Mouse (Mus musculus) gonadal fat pad, adult 2 months (tissue): Measurements from ENCODE around the gene Slc1a1. TPM values are rescaled to one million over a fixed set of nuclear protein-coding genes. Genes with fewer than 3 reads are reported as not detected.

Experiments
- DNase-seq: peaks from one replicate; pipeline ENCODE4 v3.0.0-alpha.2; 2012; ENCODE audit warnings: low read depth
- polyA plus RNA-seq: library from polyadenylated mRNA; depleted of rRNA; stranded (reverse); fragments of >200 nt; gene quantifications from 2 replicates; pipeline ENCODE4 v1.2.3, GENCODE M21; 2012; rRNA removed

The Slc1a1 gene
- 123 and 133 TPM in 2 replicates for polyA plus RNA-seq

DNA sequence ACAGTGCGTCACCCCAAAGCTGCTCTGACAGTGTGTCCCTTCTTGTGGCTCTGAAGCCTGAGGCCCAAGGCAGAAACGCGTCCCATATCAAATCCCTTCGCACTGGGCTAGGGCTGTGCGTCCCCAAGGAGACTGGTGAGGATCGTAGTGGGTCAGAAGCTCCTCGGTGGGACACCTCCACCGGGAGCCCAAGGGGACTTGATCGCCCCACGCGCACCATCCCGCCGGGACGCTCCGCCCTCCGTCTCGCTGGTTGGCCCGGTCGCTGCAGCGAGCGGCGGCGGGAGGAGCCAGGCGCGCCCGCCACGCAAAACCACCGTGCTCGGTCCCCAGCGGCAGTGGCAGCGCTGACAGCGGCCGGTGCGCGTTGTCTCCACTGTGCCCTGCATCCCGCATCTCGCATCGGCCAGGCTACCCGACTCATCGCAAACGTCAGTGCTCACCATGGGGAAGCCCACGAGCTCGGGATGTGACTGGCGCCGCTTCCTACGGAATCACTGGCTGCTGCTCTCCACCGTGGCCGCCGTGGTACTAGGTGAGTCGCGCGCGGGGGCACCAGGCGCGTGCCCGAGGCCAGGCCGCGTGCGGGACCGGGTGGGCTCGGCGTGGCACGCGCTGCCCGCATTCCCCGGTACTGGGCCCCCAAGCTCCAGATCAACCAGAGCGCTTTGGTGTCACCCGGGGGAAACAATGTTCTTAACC, at the start of gene Slc1a1:
TSS of gene Slc1a1 (plus strand) at position 252 of the 702 bp plus-strand sequence.
- DNase-seq, result no peak

DNA sequence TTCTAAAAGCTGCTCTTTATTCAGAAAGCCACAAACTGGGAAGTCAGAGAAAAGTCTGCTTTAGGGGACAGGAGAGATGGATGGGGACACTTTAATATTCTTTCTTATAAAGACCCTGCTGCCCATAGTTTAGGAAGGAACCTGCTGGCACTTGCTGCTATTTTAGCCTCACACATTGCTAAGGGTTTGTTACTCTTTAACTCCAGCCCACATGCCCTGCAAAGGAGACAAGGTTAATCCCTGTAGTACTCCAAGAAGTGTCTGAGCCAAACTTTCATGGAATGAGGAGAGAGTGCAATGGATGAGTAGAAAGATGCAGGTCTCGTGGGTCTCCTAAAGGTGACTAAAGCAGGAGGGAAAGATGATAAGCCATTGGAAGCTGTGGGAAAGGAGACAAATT, 44.7 kb upstream of the Slc1a1 start:
- DNase-seq, result no peak

DNA sequence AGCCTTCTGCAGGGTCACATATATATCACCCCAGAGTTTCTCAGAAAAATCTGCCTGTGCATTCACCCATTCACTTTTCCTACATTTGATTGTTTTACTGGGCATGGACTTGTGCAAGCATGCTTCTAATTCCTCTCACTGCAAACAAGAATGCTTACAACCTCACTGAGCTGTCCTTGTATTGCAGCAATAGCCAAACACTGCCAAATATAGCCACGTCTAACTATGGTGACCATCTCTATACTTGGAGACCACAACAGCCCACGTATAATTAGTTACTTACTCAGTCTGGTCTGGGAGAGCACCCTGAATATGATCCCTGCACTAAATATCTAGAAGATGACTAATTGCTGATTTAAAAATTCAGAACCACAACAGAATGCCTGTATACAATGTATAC, 41.5 kb upstream of the Slc1a1 start:
- no peak for DNase-seq

DNA sequence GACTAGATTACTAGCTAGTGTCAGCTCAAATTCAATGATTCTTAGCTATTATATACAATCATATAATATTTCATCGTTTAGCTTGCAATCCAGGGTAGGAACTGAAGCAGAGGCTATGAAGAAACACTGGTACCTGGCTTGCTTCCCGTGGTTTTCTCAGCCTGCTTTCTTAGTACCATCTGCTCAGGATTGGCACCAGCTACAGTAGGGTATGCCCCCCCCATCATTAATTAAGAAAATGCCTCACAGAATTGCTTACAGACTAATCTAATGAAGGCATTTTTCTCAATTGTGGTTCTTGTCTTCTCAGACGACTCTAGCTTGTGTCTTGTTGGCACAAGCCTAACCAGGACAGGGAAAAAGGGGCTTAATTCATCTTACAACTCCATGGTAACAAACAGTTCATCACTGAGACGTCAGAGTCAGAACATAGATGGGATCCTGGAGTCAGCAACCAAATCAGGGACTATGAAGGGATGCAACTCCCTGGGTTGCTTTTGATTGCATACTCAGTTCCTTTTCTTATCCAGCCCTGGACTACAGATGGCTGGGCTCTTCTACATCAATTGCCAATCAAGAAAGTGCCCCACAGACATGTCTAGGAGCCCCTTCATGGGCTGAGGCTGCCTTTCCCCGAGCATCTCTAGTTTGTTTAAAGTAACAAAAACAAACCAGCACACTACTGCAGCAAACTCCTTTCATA, 38.6 kb upstream of the Slc1a1 start:
- DNase-seq, result no peak

DNA sequence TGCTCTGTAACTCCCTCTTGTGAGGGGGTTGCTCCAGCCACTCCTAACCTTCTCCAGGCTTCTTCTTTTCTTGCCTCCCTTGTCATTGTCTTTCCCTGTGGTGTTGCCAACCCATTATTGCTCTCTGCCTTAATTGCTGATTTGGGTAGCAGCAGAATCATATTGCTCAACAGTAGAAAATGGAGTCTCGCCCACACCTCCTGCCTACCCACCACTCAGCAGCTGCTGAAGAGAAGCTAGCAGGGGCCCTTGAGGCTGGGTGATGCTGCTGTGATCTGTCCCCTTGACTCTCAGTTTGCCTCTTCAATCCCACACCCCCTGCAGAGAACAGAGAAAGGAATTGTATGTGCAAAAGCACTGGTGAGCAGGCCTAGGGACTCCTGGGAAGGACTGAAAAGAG, 37.9 kb upstream of the Slc1a1 start:
- no peak for DNase-seq

DNA sequence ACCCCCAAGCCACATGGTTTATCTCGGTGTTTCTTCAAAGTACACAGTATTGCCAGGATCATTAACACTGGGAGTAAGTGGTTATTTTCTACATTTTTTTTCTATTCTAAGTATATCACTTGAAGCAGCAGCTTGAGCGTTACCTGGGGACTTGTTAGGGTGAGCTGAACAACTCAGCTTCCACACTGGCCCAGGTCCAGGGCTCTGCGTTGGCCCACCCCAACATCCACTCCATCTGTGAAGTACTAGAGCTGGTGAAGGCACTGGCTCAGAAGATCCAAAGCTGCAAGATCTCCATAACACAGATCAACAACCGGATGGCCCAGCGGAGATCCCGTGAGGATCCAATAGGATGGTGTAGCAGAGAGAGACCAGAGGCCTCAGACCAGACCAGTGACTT, 37.2 kb upstream of the Slc1a1 start:
- DNase-seq, result no peak

DNA sequence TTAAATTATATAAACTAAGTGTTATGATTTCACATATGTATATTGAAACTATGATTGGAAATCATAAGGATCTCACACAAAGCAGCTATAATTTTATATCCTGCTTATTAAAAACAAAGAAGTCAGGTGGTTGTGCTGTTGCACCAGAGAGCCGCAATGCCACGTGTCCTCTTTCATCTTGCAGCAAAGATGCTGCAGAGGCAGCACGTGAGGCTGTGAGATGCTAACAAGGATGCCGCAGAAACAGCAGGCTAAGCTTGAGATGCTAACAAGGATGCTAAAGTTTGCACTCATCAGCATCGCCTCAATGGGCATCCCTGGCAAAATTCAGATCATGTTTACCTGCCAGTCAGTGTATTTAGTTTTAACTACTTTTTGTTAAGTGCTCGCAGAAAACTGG, 34.4 kb upstream of the Slc1a1 start:
- no peak for DNase-seq

DNA sequence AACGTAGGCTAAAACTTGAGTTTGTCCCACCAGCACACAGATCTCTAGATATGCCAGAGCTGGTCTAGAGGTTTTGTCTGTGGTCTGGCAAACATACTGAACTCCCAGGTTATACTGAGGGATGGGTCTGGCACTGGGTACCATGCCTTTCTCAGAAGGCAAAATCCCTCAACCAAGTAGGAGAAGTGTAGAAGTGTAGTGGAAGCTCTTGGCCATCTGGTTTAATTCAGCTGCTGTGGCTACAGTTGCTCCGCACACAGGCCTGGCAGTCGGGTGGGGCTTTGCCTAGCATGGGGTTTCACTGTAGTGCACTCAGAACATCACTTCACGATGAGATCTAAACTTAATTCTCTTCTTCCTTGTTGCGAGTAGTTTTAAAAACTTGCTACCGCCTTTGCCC, 28.6 kb upstream of the Slc1a1 start:
- DNase-seq, result no peak

DNA sequence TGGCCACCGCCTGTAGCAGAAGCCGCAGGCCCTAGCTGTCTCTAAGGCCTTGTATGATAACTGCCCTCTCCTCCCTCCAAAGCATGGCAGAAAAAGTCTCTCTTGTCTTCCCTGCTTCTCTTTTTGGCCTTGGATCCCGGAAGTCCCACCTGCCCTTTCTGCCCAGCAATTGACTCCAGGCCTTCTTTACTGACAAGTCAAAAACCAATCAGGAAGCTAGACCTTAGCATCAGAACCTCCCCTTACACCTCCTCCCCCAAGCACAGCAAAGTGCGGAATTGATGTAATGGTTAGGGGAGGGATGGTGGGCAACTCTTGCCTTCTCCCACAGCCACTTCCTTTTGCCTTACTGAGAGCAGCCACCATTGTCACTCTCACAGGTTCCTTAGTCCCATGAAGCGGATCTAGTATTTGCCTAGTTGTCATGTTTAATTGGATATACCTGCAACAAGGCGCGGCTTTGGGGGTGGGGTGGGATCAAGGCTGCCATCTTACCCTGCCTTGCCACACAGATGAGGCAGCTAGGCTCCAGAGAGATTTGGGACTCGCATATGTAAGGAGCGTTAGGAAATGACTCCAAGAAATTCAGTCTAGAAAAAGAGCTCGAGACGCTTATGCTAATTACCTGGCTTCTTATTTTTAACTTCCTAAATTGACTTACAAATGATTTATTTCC, 27.9 kb upstream of the Slc1a1 start:
- DNase-seq, result no peak

DNA sequence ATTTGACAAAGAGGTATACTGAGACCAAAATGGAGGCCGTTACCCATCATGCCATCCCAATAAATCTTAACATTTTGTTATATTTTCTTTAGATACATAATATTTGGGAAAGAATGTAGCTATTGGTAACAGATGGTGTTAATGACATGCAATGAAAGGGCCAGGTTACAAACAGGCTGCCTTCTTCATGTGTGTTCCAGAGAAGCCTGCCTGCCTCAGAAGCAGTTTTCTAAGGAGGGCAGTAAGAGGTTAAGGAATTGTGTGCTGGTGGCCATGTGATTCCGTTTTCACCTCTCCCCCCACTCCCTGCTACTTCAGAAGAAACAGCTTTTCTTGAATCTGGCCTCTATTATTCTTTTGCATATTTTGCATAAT, 27.4 kb upstream of the Slc1a1 start:
- no peak for DNase-seq

DNA sequence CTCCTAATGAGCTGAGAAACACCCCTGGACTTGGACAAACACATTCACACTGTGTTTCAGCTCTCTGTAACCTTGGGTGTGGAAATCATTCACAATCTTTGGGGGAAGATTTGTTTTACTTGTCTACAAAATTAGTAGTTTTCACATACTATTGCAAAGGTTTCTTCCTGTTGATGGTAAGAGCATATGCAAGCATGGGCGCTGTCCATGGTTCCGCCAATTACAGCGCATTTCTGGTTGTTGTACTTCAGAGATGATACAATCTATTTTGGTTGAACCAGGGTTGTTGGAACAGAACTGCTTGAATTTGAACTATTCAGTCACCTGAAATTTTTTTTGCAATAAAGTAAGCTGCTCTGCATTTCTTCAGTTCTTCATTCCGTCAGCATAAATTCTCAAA, 16.6 kb upstream of the Slc1a1 start:
- no peak for DNase-seq

DNA sequence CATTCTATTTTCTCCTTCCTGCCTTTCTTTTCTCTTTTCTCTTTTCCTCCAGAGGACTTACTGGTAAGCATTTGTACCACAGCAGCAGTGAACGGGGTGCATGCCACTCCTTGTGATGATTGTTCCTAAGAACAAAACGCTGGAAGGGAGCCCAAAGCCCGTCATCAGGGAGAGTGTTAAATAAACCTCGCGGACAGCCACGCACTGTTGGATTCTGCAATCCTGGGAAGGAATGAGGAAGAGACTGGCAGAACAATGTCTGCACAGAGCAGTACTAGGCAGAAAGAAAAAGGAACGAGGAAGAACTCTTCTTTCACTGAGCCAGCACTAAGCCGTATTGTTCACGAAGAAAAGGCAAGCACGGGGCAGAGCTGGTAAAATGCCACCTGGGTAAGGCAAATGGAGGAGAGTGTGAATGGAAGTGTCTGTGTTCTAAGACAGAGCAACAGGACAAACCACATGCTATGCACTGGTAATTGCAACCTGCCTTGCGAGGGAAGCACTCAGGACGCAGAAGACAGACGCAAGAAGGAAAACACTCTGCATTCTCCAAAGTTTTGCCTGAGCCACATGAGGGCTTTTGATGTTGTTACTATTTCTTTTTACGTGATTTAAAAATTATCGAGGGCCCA, 7.0 kb upstream of the Slc1a1 start:
- DNase-seq, result peak; percentile 40

DNA sequence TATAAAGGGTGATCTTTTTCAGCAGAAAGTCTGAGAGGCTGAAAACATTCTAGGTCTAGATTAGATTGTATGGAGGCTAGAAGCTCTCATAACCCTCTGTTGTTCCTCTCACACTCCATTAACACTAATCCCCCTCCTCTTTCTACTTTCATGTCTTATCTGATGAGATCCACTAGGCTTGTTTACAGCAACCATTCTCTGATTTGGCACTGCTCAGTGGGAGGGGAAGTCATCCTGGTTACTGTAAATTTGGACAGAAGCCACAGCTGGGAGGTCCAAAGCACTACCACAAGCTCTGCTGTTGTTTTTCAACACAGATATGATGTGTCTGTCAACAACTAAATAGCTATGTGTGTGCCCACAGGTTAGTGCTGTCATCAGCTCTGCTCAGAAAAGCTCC, 3.5 kb upstream of the Slc1a1 start:
- DNase-seq, result no peak

DNA sequence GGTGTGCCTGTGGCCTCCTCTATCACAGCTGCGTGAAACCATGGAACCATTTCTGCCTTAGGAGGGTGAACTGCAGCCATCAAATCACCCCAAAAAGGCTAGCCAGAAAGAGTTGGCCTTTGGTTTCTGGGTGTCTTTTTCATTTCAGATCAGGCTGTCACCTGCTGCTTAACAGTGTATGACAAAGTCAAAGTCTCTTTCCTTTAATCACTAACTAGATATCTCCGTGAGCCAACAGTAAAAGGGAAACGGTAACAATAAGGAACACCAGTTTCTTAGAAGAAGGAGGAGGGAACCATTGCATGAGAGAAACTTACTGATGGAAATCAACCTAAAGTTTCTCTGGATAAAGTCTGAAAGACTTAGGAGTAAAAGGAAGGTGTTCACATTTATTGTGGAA, 2.2 kb upstream of the Slc1a1 start:
- DNase-seq, result no peak

DNA sequence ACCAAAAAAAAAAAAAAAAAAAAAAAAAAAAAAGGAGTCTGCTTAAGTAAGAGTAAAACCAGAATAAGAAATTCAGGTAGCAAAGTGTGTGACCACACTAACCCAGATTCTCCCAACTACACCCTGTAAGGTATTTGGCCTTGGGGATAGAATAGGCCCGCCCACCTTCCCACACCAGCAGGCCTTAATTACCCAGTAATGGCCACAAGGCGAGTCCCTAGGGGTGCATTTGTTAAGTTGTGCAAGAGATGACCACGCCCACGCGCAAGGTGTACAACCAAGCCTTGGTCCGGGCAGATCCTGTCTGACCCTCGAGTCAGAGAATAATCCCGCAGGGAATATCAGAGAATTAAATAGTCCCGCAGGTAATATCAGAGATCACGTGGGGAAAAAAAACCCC, 461 bp upstream of the Slc1a1 start:
- no peak for DNase-seq

DNA sequence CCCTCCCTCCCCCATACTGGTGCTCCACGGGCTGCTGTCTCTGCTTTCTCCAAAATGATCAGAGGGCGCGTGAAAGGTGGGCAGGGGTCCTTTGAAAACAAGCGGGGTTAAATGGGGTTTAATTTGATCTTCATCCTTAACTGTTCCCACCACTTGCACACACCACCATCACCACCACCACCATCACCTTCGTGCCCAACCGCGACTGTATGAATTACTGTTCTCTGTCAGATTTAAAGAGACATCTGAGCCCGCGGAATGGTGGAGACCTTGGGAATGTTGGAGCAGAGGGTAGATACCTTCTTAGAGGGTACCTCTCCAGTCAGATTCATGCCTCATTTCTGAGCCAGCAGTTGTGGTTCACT, 633 bp downstream of the Slc1a1 start:
- no peak for DNase-seq

DNA sequence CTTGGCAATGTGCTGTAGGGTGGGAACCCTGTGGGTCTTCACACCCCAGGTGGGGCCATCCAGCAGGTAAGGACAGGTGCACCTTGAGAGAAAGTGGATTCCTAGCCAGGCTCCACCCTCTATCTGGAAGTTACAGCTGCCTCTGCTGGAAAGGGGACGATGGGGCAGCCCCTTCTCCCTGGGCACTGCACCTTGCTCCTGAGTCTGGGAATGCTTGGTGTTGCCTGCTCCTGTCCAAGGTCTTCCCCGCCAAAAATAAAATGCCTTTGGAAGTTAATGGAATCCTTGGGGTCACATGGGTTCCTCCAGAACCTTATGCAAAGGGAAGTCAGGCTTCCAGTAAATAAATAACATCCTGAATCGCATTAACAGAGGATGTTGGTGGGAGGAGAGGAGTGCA, 1.3 kb downstream of the Slc1a1 start:
- DNase-seq, result no peak

DNA sequence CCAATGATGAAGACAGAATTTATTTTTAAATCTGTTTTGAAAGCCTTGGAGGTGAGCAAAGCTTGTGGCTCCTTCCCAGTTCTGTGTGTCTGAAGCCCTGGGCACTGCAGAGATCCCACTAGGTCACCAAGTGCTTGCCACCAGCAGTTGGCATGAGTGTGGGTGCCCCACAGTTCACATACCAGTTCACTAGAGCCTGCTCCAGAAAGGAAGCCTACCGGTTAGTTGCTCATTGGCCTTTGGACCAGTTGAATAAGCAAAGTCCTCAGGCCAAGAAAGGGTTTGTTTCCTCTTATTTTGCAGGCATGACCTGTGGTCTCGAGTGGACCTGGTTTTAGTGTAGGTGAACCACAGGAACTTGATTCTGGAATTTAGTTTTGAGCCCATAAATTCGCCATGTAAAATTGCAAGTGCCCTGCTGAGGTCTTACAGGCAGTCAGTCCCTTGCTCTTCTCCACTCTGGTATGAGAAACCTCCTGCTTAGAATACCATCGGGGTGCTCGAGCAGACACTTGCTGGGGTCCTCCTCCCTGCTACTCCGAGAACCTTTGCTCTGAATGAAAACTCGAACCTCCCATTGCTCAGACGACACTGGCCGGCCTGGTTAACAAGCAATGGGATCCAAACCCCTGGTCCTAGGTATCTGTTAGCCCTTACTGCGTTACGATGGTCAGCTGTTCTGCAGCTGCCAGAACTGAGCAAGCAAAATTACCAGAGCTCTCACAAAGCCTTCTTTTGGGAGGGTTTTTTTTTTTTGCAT, 2.0 kb downstream of the Slc1a1 start:
- no peak for DNase-seq

DNA sequence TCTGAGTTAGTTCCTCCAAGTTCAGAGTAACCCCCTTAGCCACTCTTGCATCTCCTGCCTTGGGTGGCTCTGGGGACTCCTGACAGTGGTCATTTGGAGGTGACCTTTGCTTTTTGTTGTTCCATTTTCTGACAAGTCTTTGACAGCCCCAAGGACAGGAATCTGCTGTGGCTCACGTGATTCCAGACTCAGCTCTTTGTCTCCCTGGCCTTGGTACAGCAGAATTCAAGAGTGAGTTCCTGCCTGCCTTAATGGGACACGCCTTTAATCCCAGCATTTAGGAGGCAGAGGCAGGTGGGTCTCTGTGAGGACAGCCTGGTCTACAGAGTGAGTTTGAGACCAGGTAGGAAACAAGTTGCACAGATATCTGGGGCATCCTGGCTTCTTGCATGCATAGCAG, 3.9 kb downstream of the Slc1a1 start:
- DNase-seq, result no peak

DNA sequence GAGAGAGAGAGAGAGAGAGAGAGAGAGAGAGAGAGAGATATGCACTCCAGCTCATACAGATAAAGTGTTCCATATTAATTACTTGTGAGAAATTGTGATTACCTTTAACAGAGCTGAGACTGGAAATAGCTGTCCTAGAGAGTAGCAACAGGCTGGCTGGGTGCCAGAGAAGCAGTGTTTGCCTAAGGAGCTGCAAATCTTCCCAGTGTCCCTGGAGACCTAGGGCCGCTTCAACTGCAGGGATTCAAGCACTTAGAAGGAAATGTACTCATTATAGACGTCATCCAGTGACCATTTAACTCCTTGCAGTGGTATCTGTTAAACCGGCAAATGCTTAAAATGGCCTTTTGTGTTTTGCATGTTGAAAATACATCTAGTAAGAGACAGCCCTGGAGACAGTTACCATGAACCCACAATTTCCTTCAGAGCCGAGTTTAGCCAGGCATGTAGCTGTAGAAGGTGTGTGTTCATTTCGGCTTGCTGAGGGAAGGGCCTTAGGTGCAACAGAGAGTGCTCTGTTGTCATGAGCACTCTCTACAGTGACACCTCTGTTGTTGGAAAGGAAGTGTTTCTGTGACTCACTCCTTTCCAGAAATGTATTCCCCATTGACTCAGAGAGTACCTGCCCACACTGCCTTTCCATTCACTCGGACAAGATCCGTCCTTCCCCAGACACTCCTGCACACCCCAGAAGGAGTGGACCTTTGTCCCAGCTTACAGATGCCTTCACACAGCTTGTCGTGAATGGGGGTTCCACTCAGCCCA, 10.3 kb downstream of the Slc1a1 start:
- no peak for DNase-seq

DNA sequence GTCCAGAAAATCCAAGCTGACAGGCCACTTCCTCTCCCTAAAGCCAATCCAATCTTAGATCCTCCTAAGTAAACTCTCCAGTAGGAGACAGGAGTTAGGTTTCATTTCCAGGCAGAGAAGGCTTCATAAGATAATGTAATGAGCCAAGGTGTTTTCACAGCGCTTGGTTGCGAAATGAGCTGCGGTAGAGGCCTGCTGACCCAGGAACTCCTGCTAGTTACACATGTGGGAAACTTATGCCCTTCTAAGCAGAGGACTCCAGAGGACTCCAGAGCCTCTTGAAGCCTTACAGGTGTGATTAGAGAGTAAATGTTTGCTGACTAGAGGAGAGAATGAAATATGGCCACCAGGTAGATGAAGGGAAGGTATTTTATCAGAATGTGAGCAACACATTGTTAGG, 15.7 kb downstream of the Slc1a1 start:
- no peak for DNase-seq
